Mouse (Mus musculus): Measurements from ENCODE around the gene Gpd1. TPM values are rescaled to one million over a fixed set of nuclear protein-coding genes. Genes with fewer than 3 reads are reported as not detected.
A peak's percentile ranks its signal among the peaks of the same experiment; 100 is the strongest.

Gpd1 gene
- total and polyA plus RNA-seq, 3 experiments = 0.24 to 0.56 (median 0.25) TPM

DNA sequence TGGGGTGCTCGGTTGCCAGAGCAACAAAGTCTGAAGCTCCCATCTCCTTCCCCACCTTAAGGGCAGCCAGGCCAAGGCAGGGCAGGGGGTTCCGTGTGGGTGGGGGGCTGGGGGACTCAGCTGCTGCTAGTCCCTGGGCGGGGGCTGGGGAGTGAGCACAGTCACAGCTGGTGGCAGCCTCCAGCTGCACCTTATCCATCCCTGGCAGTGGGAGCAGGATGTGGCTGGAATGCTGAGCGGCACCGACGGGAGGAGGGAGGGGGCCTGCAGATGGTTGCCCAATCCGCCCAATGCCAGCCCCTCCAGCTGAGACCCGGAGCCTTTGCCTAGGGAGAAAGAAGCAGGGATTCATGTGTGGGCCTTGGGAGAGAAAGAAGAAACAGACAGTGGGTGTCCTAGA lies 40.2 kb upstream of the Gpd1 start:
- Histone ChIP-seq H3K27ac (ENCODE audit: insufficient read depth, low read depth) (no peak overlapping the region), H3K9me3 (replicated peaks; ENCODE audit: low read length) (no peaks in the 10 kb centered on the region), H3K4me2 (ENCODE audit: insufficient read depth, low read depth, poor library complexity, severe bottlenecking) (no peak overlapping the region), H3K9ac (ENCODE audit: insufficient read depth, low read depth) (no peak overlapping the region), H3K79me2 (replicated peaks; ENCODE audit: control insufficient read depth, extremely low read depth, insufficient read depth, poor library complexity, severe bottlenecking) (no peaks in the 10 kb centered on the region), H3K4me3 (replicated peaks in 1 of 3; ENCODE audit: low read depth in 2 of 3, low read length in 2 of 3, poor library complexity in 1 of 3) (no peak overlapping the region), H3K27me3 (replicated peaks) (peaks cover 77% of the 10 kb centered on the region), H3K36me3 (replicated peaks in 1 of 2; ENCODE audit: control insufficient read depth in 1 of 2, insufficient read depth in 1 of 2, low read length in 1 of 2) (no peaks in the 10 kb centered on the region), H3K4me1 (ENCODE audit: control insufficient read depth in 1 of 2, insufficient read depth in 2 of 2) (0 out of 4 replicates have a peak, but pooled peaks cover 0 to under 1% of the 10 kb centered on the region in 2 experiments)
- in situ Hi-C loops (cut with MboI; ENCODE audit: low pct_ligation_motif_present, low pct_unique_long_range_greater_than_20kb, low sequenced_read_pairs) (no loop called here), dilution Hi-C loops (cut with MboI; ENCODE audit: extremely low pct_ligation_motif_present, extremely low pct_unique_long_range_greater_than_20kb, low sequenced_read_pairs) (no loop called here)
- DNase-seq (ENCODE audit: extremely low read depth) = no peak
- no peak for TF ChIP-seq CTCF (conservative IDR thresholded peaks at IDR 0.05 in 1 of 2, IDR thresholded peaks at IDR 0.05 in 1 of 2; ENCODE audit: low read depth in 2 of 2, low read length in 2 of 2)

DNA sequence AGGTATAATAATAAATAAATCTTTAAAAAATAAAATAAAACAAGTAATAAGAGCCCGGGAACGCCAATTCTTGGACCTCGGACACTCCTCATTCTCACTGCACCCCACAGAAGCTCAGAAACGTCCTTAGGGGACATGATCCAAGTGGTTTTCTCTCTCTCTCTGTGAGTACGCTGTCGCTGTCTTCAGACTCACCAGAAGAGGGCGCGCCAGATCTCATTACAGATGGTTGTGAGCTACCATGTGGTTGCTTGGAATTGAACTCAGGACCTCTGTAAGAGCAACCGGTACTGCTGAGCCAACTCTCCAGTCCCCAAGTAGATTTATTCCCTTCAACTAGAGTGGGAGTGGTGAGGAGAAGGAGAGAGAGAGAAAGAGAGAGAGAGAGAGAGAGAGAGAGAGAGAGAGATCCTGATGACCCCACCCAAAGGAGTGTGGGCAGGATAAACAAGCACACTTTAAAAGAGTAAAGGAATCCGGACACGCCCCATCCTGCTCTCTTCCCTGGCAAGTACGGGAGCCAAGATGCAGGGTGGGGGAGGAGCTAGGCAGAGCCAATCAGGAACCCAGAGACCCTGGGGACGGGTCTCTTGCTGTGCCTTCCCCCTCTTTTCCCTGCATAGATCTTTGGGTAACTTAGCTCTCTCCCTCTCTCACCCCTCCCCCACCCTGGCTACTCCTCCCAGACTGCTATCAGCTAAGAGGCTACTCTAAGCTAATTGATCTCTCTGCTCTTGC lies 39.1 kb upstream of the Gpd1 start:
- Histone ChIP-seq H3K79me2 (replicated peaks; ENCODE audit: control insufficient read depth, extremely low read depth, insufficient read depth, poor library complexity, severe bottlenecking) (no peaks in the 10 kb centered on the region), H3K27me3 (replicated peaks) (peaks cover 73% of the 10 kb centered on the region), H3K9me3 (replicated peaks; ENCODE audit: low read length) (peaks cover 3% of the 10 kb centered on the region), H3K4me1 (ENCODE audit: control insufficient read depth in 1 of 2, insufficient read depth in 2 of 2) (no peaks in the 10 kb centered on the region), H3K4me3 (replicated peaks in 1 of 3; ENCODE audit: low read depth in 2 of 3, low read length in 2 of 3, poor library complexity in 1 of 3) (no peak overlapping the region), H3K27ac (ENCODE audit: insufficient read depth, low read depth) (no peak overlapping the region), H3K4me2 (ENCODE audit: insufficient read depth, low read depth, poor library complexity, severe bottlenecking) (no peak overlapping the region), H3K9ac (ENCODE audit: insufficient read depth, low read depth) (no peak overlapping the region), H3K36me3 (replicated peaks in 1 of 2; ENCODE audit: control insufficient read depth in 1 of 2, insufficient read depth in 1 of 2, low read length in 1 of 2) (no peaks in the 10 kb centered on the region)
- DNase-seq (ENCODE audit: extremely low read depth) = peak; percentile 53
- dilution Hi-C loops (cut with MboI; ENCODE audit: extremely low pct_ligation_motif_present, extremely low pct_unique_long_range_greater_than_20kb, low sequenced_read_pairs) (no loop called here), in situ Hi-C loops (cut with MboI; ENCODE audit: low pct_ligation_motif_present, low pct_unique_long_range_greater_than_20kb, low sequenced_read_pairs) (no loop called here)
- TF ChIP-seq CTCF (conservative IDR thresholded peaks at IDR 0.05 in 1 of 2, IDR thresholded peaks at IDR 0.05 in 1 of 2; ENCODE audit: low read depth in 2 of 2, low read length in 2 of 2) (peak; percentile 50 to 69; a peak in 3 of 4 replicates), SMC3 (IDR thresholded peaks at IDR 0.05; ENCODE audit: low read depth, low read length) (peak; percentile 28; the same call in 1 of the 2 replicates), JUN (IDR thresholded peaks at IDR 0.05; ENCODE audit: insufficient read depth, low read depth, low read length) (no peak)

DNA sequence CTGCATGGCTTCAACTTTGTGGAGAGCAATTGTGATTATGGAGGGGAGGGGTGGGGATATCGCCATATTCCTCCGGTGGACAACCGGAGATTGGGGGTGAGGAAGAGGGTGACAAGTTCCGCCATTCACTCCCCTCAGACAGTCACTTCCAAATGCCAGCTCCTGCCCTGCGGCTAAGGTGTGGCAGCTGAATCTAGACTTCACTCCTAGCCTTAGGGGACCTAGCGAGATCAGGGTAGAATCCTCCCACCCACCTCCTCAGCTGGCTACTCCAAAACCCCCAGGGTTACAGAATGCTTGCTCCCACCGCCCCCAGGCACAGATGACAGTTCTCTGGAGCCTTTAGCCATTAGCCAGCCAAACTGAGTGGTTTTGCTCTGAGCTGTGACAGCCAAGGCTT lies 38.3 kb upstream of the Gpd1 start:
- DNase-seq (ENCODE audit: extremely low read depth) = no peak
- H3K79me2 ChIP-seq (replicated peaks; ENCODE audit: control insufficient read depth, extremely low read depth, insufficient read depth, poor library complexity, severe bottlenecking) = no peaks in the 10 kb centered on the region
- no peak overlapping the region for H3K4me3 ChIP-seq (replicated peaks in 1 of 3; ENCODE audit: low read depth in 2 of 3, low read length in 2 of 3, poor library complexity in 1 of 3)
- no peak overlapping the region for H3K27ac ChIP-seq (ENCODE audit: insufficient read depth, low read depth)
- H3K4me2 ChIP-seq (ENCODE audit: insufficient read depth, low read depth, poor library complexity, severe bottlenecking) = no peak overlapping the region
- no peak for TF ChIP-seq ETS1 (conservative IDR thresholded peaks at IDR 0.05; ENCODE audit: low read depth, low read length)
- TF ChIP-seq NELFE (IDR thresholded peaks at IDR 0.05; ENCODE audit: low read depth, low read length) = no peak
- no peak for TF ChIP-seq E2F4 (IDR thresholded peaks at IDR 0.05; ENCODE audit: insufficient replicate concordance, low read depth, low read length)
- no peak for TF ChIP-seq NRF1 (IDR thresholded peaks at IDR 0.05; ENCODE audit: low read depth, low read length)
- TF ChIP-seq MEF2A (IDR thresholded peaks at IDR 0.05; ENCODE audit: borderline replicate concordance, low read depth, low read length) = no peak
- no peak for TF ChIP-seq CHD1 (IDR thresholded peaks at IDR 0.05; ENCODE audit: low read depth, low read length)
- no peak for TF ChIP-seq ZMIZ1 (IDR thresholded peaks at IDR 0.05; ENCODE audit: low read depth, low read length)
- no peak for TF ChIP-seq ZC3H11A (IDR thresholded peaks at IDR 0.05; ENCODE audit: low read depth, low read length)
- TF ChIP-seq CHD2 (IDR thresholded peaks at IDR 0.05; ENCODE audit: low read length) = no peak
- TF ChIP-seq BHLHE40 (IDR thresholded peaks at IDR 0.05; ENCODE audit: low read depth, low read length) = no peak
- no peak for TF ChIP-seq MAZ (IDR thresholded peaks at IDR 0.05; ENCODE audit: low read depth, low read length)
- no peak for TF ChIP-seq MAX (IDR thresholded peaks at IDR 0.05; ENCODE audit: low read length)
- no peak for TF ChIP-seq MXI1 (IDR thresholded peaks at IDR 0.05; ENCODE audit: low read depth, low read length)
- TF ChIP-seq RAD21 (IDR thresholded peaks at IDR 0.05; ENCODE audit: low read depth, low read length) = no peak
- TF ChIP-seq UBTF (IDR thresholded peaks at IDR 0.05; ENCODE audit: low read depth, low read length) = no peak
- no peak for TF ChIP-seq USF2 (conservative IDR thresholded peaks at IDR 0.05; ENCODE audit: low read depth, low read length)
- no peak for TF ChIP-seq MYC (IDR thresholded peaks at IDR 0.05; ENCODE audit: low read depth, low read length)
- TF ChIP-seq POLR2AphosphoS2 (IDR thresholded peaks at IDR 0.05; ENCODE audit: low read depth, low read length) = no peak
- no peak for TF ChIP-seq JUND (conservative IDR thresholded peaks at IDR 0.05; ENCODE audit: low read depth, low read length)
- H3K9me3 ChIP-seq (replicated peaks; ENCODE audit: low read length) = peaks cover 3% of the 10 kb centered on the region
- dilution Hi-C loops (cut with MboI; ENCODE audit: extremely low pct_ligation_motif_present, extremely low pct_unique_long_range_greater_than_20kb, low sequenced_read_pairs) = no loop called here
- no peaks in the 10 kb centered on the region for H3K36me3 ChIP-seq (replicated peaks in 1 of 2; ENCODE audit: control insufficient read depth in 1 of 2, insufficient read depth in 1 of 2, low read length in 1 of 2)
- H3K4me1 ChIP-seq (ENCODE audit: control insufficient read depth in 1 of 2, insufficient read depth in 2 of 2) = no peaks in the 10 kb centered on the region
- in situ Hi-C loops (cut with MboI; ENCODE audit: low pct_ligation_motif_present, low pct_unique_long_range_greater_than_20kb, low sequenced_read_pairs) = no loop called here
- H3K9ac ChIP-seq (ENCODE audit: insufficient read depth, low read depth) = no peak overlapping the region
- peaks cover 68% of the 10 kb centered on the region for H3K27me3 ChIP-seq (replicated peaks)
